Mouse (Mus musculus): ENCODE measurements around the gene Kyat1.

Kyat1 gene

DNA sequence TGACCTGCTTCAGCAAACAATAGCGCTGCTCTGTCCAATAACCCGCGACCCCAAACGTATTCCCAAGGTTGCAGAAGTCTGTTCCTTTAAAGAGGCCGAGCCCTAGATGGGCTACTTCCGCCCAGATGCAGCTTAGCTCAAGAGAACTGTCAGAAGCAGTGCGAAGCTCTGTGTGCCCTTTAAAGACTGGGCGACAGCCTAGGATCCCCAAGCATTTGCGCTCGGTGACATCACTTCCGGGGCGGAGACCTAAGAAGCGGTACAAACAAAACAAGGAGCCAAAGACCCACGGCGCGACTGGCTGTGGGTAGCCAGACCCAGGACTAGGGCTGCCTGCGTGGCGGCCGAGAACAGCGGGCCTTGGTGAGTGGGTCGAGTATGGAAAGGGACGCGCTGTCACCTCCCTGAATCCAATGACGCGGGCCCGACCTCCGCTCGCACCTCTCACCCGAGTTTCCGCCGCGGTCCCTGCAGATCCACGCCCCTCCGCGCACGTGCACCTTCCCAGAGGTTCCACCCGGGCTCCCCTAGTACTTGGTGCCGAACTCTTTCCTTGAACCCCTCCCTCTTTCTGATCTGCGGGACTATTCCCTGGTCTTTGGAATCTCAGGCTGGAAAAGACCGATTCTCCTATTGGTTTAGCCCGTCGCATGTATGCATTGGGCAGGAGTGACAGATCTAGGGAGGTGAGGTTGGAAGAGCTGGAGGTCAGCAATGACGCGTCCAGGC, at the start of gene Kyat1:
Gene Kyat1 (minus strand): TSS at position 219 of the 729 bp plus-strand sequence.
- peak; percentile 92 for DNase-seq (ENCODE audit: low spot score)

DNA sequence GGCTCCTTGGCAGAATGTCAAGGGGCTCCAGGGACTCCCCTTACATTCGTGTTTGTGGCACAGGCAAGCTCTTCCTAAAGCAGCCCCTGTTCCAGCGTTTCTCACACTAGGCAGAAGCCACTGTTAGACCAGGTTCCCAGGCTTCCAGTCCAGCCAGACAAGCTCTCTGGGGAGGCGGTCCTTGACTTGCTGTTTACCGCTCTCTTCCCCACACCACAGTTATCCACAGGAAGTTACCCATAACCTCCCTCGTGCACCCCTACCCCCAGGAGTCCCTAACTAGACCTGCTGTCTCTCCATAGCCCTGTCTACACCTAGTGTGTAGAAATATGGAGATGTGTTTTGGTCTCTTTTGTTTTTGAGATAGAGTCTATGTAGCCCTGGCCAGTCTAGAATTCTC, 48.2 kb upstream of the Kyat1 start:
- DNase-seq (ENCODE audit: low spot score): no peak

DNA sequence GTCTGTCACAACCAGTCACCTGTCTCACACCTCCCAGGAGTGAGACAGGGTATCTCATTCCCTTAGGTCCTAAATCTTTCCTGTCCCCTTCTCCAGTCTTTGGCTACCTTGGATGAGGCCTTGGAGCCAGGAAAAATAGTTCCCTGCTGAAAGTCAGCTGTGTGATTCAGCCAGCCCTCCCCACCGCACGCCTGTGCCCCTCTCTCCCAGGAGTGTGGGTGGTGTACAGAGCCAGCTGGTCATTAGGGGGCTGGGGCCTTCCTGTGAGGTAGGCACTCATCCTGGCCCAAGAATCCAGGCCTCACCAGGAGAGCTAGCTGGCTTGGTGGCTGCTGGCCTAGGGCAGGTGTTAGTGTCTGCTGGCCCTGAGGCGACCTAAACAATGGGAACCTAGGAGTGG, 46.9 kb upstream of the Kyat1 start:
- DNase-seq (ENCODE audit: low spot score): no peak

- DNase-seq (ENCODE audit: low spot score): peak; percentile 39
These were observed 45.9 kb upstream of the Kyat1 start for GRCm38 (mm10) chr2:30251417-30252104.

DNA sequence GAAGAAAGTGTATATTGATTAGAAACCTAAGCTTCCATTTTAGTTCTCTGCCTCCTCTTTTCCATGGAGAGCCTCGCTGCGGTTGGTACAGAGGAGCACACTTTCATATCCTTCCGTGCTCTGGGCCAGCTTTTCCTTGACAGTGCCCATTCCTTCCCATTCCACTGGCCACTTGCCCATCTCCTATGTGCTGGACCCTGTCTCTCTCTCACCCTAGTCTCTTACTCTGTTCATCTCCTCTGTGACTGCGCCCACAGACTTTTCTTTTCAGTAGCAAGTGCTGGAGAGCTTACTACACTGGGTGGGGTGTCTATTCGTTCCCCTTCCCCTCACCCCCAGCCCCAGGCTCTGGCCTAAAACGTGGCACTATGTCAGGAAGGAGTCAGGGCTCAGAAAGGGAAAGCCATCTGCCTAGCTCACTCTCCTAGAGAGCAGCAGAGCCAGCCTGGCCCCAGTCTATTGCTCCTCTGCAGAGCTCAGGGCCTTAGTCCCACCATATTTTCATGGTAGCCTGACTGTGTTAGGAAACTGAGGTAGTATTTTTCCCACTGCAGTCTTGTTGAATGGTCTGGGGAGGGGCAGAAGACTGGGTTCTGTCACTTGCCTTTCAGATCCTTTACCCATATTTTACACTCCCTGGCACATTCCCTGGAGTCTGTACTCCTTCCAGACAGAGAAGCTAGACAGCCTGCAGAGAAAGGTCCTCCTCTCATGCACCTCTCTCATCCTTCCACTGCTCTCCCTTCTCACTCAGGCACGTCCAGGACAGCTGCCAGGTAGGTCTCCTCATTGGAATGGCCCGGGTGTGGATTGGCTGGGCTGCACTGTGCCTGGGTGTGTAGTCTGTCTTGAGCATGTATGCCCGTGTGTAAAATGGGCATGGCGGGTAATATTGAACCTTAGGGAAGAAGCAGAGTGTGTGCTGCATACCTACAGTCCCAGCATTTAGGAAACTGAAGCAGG, 44.8 kb upstream of the Kyat1 start:
- no peak for DNase-seq (ENCODE audit: low spot score)

DNA sequence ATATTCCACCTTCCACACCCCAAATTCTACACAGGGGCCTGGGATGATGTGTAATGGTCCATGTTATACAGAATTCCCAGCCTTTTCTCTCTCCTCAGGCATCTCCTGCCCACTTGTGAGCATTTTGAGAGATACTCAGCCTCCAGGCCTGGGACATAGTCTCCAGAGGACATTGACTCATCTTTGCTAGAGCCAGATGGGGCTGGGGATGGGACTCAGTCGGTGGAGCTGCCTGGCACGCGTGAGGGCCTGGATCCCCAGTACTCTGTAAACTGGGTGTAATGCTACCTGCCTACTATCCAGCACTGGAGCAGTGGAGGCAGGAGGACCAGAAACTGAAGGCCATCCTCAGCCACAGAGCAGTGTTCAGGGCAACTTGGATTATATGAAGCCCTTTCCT, 43.5 kb upstream of the Kyat1 start:
- no peak for DNase-seq (ENCODE audit: low spot score)

DNA sequence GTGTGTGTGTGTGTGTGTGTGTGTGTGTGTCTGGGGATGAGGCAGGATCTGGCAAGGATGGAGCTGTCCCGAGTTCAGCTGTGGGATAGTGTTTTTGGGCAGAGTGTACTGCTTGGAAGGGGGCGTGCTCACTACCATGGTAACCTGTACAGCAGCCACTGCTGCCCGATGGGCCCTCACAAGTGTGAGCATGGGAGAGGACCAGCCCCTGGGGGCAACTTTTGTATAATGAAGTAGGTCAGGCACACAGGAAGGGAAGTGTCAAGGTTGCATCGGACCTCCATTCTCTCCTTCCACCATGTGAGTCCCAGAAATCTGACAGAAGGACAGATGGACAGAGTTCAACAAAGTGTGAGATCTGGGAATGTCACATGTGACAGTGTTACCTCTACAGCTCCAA, 42.0 kb upstream of the Kyat1 start:
- no peak for DNase-seq (ENCODE audit: low spot score)

DNA sequence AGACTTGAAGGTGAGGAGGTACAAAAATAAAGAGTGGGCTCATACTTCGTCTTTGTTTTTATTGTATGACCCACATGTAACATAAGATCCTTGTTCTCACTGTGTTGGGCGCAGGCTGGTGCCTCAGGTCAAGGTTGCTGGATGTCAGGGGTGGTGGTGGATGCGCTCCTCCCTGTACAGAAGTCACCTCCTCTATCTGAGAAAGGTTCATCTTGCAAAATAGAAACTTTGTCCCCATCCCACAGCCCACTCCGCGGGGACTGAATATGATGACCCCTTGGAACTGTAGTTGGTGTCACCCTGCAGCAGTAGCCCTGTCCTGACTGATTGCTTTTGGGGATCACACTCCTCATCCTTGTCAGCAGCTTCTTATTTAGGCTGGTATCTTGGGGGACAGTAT, 41.4 kb upstream of the Kyat1 start:
- DNase-seq (ENCODE audit: low spot score): no peak

- no peak for DNase-seq (ENCODE audit: low spot score)
These were observed 39.0 kb upstream of the Kyat1 start for GRCm38 (mm10) chr2:30244595-30245178.

DNA sequence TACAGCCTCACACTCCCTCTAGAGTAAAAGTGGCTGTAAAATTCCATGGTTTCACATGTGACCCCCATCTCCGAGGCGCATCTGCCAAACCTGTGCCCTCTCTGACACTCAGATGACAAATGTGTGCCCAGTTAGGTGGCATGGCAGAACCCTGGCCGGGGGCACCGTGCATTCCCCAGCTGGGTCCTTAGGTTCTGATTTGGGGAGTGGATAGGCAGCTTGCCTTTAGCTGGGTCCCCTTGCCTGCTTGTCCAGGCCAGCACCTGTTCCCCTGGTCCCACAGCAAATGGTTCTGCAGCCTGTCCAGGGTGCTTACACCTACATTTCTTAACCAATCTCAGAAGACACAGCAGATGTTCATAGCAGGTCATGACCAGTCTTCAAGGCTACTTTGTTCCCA, 37.7 kb upstream of the Kyat1 start:
- no peak for DNase-seq (ENCODE audit: low spot score)

DNA sequence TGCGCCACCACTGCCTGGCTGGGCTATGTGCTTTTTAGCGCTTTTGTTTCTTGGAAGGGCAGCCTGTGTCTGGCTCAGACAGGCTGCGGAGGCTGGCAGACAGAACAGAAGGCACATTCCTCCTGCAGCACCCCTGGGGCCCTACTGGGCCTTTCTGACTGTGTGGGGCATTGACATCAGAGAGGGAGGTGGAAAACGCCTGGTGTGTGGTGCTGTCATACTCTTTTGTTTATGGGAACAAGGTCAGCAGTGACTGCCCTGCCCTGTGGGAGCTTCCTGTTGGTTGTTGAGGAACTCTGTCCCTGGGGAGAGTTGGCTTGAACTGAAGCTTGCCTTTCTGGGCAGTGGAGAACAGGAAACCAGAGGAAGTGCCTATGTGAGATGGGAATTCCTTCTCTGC, 36.9 kb upstream of the Kyat1 start:
- no peak for DNase-seq (ENCODE audit: low spot score)

DNA sequence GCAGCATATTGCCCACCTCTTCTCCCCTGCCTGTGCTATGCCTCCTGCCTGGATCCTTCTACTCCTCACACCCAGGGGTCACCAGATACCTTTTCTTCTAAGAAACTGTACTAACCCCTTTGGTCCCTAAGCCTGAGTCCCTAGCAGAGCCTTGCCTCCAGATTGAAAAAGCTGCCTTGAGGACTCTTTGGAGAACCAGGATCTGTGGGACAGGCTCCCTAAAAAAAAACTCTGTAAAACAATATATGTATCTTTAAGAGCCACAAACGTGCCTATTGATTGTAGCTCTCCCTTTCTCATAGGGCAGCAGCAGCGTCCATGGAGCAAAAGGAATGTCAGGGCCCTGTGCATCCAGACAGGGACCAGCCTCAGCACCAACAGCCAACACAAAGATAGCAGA, 34.6 kb upstream of the Kyat1 start, which contains the start of gene Gm28035:
Gene Gm28035 (plus strand): TSS at position 301 of the 400 bp plus-strand sequence.
- no peak for DNase-seq (ENCODE audit: low spot score)

GRCm38 (mm10) chr2:30239777-30240176, 34.1 kb upstream of the Kyat1 start:
- DNase-seq (ENCODE audit: low spot score): peak; percentile 54

- DNase-seq (ENCODE audit: low spot score): no peak
These were observed 33.3 kb upstream of the Kyat1 start for GRCm38 (mm10) chr2:30238906-30239465.

DNA sequence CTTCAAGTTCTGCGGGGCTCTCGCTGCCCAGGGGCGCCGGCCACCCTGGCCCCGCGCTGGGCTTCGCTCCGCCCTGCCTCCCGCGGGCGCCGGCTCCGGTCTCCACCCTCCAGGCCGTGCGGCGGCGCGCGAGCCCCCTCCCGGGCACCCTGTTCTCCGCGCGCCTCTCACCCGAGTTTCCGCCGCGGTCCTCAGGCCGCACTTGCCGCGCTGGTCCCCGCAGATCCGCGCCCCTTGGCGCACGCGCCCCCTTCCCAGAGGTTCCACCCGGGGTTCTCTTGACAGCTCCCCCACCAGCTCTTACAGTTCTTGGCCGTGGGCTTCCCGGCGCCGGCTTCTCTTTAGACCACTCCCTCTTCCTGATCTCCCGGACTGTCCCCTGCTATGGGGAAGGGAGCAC, 32.2 kb upstream of the Kyat1 start:
- DNase-seq (ENCODE audit: low spot score): no peak

- peak; percentile 96 for DNase-seq (ENCODE audit: low spot score)
These were observed 31.7 kb upstream of the Kyat1 start, which contains the start of gene Lrrc8a for GRCm38 (mm10) chr2:30237199-30237880. Lrrc8a (plus strand) TSS chr2:30237715.

- DNase-seq (ENCODE audit: low spot score): peak; percentile 20
These were observed 31.0 kb upstream of the Kyat1 start for GRCm38 (mm10) chr2:30236426-30237198.

- DNase-seq (ENCODE audit: low spot score): no peak
These were observed 29.9 kb upstream of the Kyat1 start for GRCm38 (mm10) chr2:30235593-30235992.

- no peak for DNase-seq (ENCODE audit: low spot score)
These were observed 10.6 kb upstream of the Kyat1 start for GRCm38 (mm10) chr2:30216293-30216692.

GRCm38 (mm10) chr2:30215493-30215892, 9.8 kb upstream of the Kyat1 start:
- DNase-seq (ENCODE audit: low spot score): no peak
